Mouse (Mus musculus) liver, embryonic 16.5 days (tissue): ENCODE measurements at regions not wholly inside any gene's neighbourhood (a gene's known extent, or its start where the extent isn't known, plus 50 kb on each side); places are given as distances from the start of the nearest gene placed in this dataset.

ENCODE experiments used
- ATAC-seq: fragments of 200-750 bp; cut with Nextera tagmentation; 2 replicates; pipeline ENCODE4 v1.8.0; 2017; ENCODE audit warnings: low read depth, mild to moderate bottlenecking, moderate number of reproducible peaks, moderate library complexity
- H3K27ac ChIP-seq: fragments of 300-500 bp; sonication (generic); 2 replicates; pipeline ENCODE4 v1.5.1; 2014; ENCODE audit warnings: mild to moderate bottlenecking, low read length
- H3K27me3 ChIP-seq: fragments of 300-500 bp; sonication (generic); 2 replicates; pipeline ENCODE4 v1.6.1; 2014; ENCODE audit warnings: low read depth, low read length, mixed read lengths; ENCODE audit not compliant: control insufficient read depth, insufficient read depth
- H3K36me3 ChIP-seq: fragments of 300-500 bp; sonication (generic); 2 replicates; pipeline ENCODE4 v1.6.1; 2014; ENCODE audit warnings: mild to moderate bottlenecking; ENCODE audit not compliant: control insufficient read depth, insufficient read depth
- H3K4me1 ChIP-seq: fragments of 300-500 bp; sonication (generic); 2 replicates; pipeline ENCODE4 v1.6.1; 2014; ENCODE audit warnings: low read depth, low read length, mixed read lengths; ENCODE audit not compliant: control insufficient read depth
- H3K4me2 ChIP-seq: fragments of 300-500 bp; sonication (generic); 2 replicates; pipeline ENCODE4 v1.6.1; 2014; ENCODE audit warnings: low read depth, low read length, mixed read lengths
- H3K4me3 ChIP-seq: fragments of 300-500 bp; sonication (generic); 2 replicates; pipeline ENCODE4 v1.5.1; 2014; ENCODE audit warnings: low read depth, mild to moderate bottlenecking, low read length
- H3K9ac ChIP-seq: fragments of 300-500 bp; sonication (generic); 2 replicates; pipeline ENCODE4 v1.6.1; 2014; ENCODE audit warnings: low read depth, low read length
- H3K9me3 ChIP-seq: fragments of 300-500 bp; sonication (generic); replicated peaks from 2 replicates; pipeline ENCODE4 v1.6.1; 2016; ENCODE audit warnings: low read length; ENCODE audit not compliant: control insufficient read depth
- WGBS: fragments of 180-500 bp; shearing (Covaris S2); extraction: QIAGEN DNeasy Blood & Tissue Kit; methylation state at CpG from one replicate; pipeline ENCODE4 v1.1.7; 2014; ENCODE audit not compliant: insufficient replicate concordance; 5-methylcytosine and 5-hydroxymethylcytosine counted together

GRCm38 (mm10) chr8:35289018-35289417 is 476.6 kb upstream of the Gm19410 start:
- Histone ChIP-seq H3K9me3 (no peaks in the 10 kb centered on the region), H3K36me3 (no peaks in the 10 kb centered on the region), H3K4me1 (no peaks in the 10 kb centered on the region), H3K9ac (no peak overlapping the region), H3K27ac (no peak overlapping the region), H3K4me2 (no peak overlapping the region), H3K4me3 (no peak overlapping the region), H3K27me3 (no peaks in the 10 kb centered on the region)
- no peak for ATAC-seq
- WGBS = 52% methylated on average over 5 of the region's 5 CpGs

DNA sequence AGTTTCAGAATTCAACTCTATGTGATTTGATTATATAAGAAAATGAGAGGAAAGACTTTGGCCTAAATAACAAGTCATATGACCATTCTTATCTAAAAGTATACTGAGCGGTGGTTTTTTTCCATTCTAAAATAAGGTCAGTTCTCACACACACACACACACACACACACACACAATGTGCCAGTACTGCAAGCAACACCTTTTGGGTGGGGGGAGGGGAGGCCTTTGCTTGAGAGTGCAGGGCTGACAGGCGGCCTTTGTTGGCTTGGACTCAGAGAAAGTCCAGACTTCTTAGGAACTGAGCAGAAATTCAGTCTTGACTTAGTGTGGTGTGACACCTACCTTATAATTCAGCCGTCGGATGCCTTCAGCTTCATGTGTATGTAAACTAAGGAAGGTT is 475.6 kb upstream of the Gm19410 start:
- no peak for ATAC-seq
- 68% methylated on average over 4 of the region's 4 CpGs for WGBS

GRCm38 (mm10) chr8:35293437-35294126 is 472.0 kb upstream of the Gm19410 start:
- no peak for ATAC-seq
- no peaks in the 10 kb centered on the region for H3K9me3 ChIP-seq
- no peak overlapping the region for H3K9ac ChIP-seq
- H3K27me3 ChIP-seq = no peaks in the 10 kb centered on the region
- no peak overlapping the region for H3K27ac ChIP-seq
- 61% methylated on average over 14 of the region's 14 CpGs for WGBS
- no peak overlapping the region for H3K4me3 ChIP-seq
- no peaks in the 10 kb centered on the region for H3K36me3 ChIP-seq
- no peaks in the 10 kb centered on the region for H3K4me1 ChIP-seq
- no peak overlapping the region for H3K4me2 ChIP-seq

More for the DNA sequence above, 475.6 kb upstream of the Gm19410 start:
- Histone ChIP-seq H3K9ac (no peak overlapping the region), H3K27ac (no peak overlapping the region), H3K9me3 (no peaks in the 10 kb centered on the region), H3K4me1 (no peaks in the 10 kb centered on the region), H3K27me3 (no peaks in the 10 kb centered on the region), H3K4me3 (no peak overlapping the region), H3K36me3 (no peaks in the 10 kb centered on the region), H3K4me2 (no peak overlapping the region)

GRCm38 (mm10) chr8:35296936-35297335 is 468.7 kb upstream of the Gm19410 start:
- H3K27ac ChIP-seq = no peak overlapping the region
- 68% methylated on average over 6 of the region's 6 CpGs for WGBS
- H3K9ac ChIP-seq = no peak overlapping the region
- H3K4me2 ChIP-seq = no peak overlapping the region
- no peaks in the 10 kb centered on the region for H3K9me3 ChIP-seq
- no peaks in the 10 kb centered on the region for H3K27me3 ChIP-seq
- no peak overlapping the region for H3K4me3 ChIP-seq
- no peaks in the 10 kb centered on the region for H3K36me3 ChIP-seq
- H3K4me1 ChIP-seq = no peaks in the 10 kb centered on the region
- ATAC-seq = no peak

GRCm38 (mm10) chr8:35299088-35299487 is 466.5 kb upstream of the Gm19410 start:
- no peak overlapping the region for H3K4me3 ChIP-seq
- H3K27ac ChIP-seq = no peak overlapping the region
- H3K36me3 ChIP-seq = no peaks in the 10 kb centered on the region
- 67% methylated on average over 9 of the region's 9 CpGs for WGBS
- no peaks in the 10 kb centered on the region for H3K9me3 ChIP-seq
- no peaks in the 10 kb centered on the region for H3K4me1 ChIP-seq
- no peak overlapping the region for H3K9ac ChIP-seq
- H3K4me2 ChIP-seq = no peak overlapping the region
- no peak for ATAC-seq
- H3K27me3 ChIP-seq = no peaks in the 10 kb centered on the region

DNA sequence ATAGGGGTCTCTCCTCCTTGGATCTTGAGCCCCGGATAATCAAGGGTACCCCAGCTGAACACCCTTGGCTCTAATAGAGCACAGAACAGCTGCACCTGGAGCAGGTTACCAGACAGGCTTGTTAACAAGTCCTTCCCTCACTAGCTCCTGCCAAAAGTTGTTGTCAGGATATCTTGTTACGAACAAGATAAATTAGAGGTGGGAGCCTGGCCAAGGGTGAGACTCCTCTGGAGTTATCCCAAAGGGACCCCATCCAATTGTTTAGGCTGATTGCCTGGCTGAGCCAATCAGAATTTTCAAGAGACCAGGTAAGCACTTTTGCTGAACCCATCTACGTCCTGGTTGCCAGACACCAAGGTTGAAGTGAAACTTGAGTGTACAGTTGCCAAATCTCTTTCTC is 465.2 kb upstream of the Gm19410 start:
- Histone ChIP-seq H3K27me3 (no peaks in the 10 kb centered on the region), H3K4me1 (no peaks in the 10 kb centered on the region), H3K27ac (no peak overlapping the region), H3K4me3 (no peak overlapping the region), H3K9ac (no peak overlapping the region), H3K9me3 (no peaks in the 10 kb centered on the region), H3K4me2 (no peak overlapping the region), H3K36me3 (no peaks in the 10 kb centered on the region)
- ATAC-seq = no peak
- WGBS = 60% methylated on average over 3 of the region's 3 CpGs

- Histone ChIP-seq H3K9ac (no peak overlapping the region), H3K4me1 (no peaks in the 10 kb centered on the region), H3K4me3 (no peak overlapping the region), H3K9me3 (no peaks in the 10 kb centered on the region), H3K4me2 (no peak overlapping the region), H3K27me3 (no peaks in the 10 kb centered on the region), H3K36me3 (no peaks in the 10 kb centered on the region), H3K27ac (no peak overlapping the region)
- WGBS = 69% methylated on average over 10 of the region's 10 CpGs
- ATAC-seq = no peak
Observed at GRCm38 (mm10) chr8:35300881-35301521, 464.6 kb upstream of the Gm19410 start.

- no peak overlapping the region for H3K4me3 ChIP-seq
- no peaks in the 10 kb centered on the region for H3K36me3 ChIP-seq
- 61% methylated on average over 7 of the region's 7 CpGs for WGBS
- no peaks in the 10 kb centered on the region for H3K9me3 ChIP-seq
- no peaks in the 10 kb centered on the region for H3K27me3 ChIP-seq
- no peaks in the 10 kb centered on the region for H3K4me1 ChIP-seq
- H3K27ac ChIP-seq = no peak overlapping the region
- no peak overlapping the region for H3K9ac ChIP-seq
- no peak overlapping the region for H3K4me2 ChIP-seq
- ATAC-seq = no peak
Observed at GRCm38 (mm10) chr8:35302856-35303255, 462.7 kb upstream of the Gm19410 start.

DNA sequence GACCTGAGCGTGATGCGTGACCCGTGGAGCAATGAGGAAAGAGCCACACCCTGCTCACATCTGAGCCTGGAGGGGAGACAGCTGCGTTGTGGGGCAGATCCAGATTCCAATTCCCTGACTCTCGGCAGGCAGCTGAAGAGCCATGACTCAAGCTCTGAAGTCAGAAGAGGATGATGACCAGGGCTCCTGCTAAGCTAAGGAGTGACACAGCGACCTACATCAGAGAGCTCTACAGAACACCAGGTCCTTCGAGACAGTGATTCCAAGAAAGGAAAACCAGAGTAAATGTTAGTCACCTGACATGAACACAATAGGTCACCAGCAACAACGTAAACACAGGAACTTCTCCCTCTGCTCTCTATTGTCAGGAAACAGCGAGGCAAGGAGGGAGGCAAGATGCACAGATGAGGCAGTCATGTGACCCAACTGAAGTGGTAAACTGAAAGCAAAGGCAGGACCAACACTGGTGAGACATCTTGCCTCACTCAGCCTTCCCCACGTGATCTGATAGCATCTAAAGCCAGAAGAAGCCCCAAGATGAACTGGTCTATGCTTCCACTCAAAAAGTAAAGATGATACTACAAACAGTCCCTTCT is 444.2 kb upstream of the Gm19410 start:
- Histone ChIP-seq H3K4me2 (no peak overlapping the region), H3K9ac (no peak overlapping the region), H3K36me3 (no peaks in the 10 kb centered on the region), H3K27me3 (no peaks in the 10 kb centered on the region), H3K4me1 (no peaks in the 10 kb centered on the region), H3K9me3 (no peaks in the 10 kb centered on the region), H3K4me3 (no peak overlapping the region), H3K27ac (no peak overlapping the region)
- no peak for ATAC-seq
- WGBS = 54% methylated on average over 10 of the region's 10 CpGs
